Mouse (Mus musculus) kidney, embryonic 15.5 days (tissue): ENCODE data around the gene Rab5b. TPM values are rescaled to one million over a fixed set of nuclear protein-coding genes. Genes with fewer than 3 reads are reported as not detected.
"Not testable (repeated sequence)": the region's sequence is repeated elsewhere in the genome, so short reads cannot be mapped to it uniquely, and the experiment has no call there.

Source experiments
- ATAC-seq: fragments of 200-750 bp; cut with Nextera tagmentation; replicated peaks from 2 replicates; pipeline ENCODE4 v1.8.0; 2017; ENCODE audit warnings: moderate TSS enrichment; ENCODE audit not compliant: low FRiP score
- H3K27ac ChIP-seq: fragments of 300-500 bp; sonication (generic); 2 replicates; pipeline ENCODE4 v1.5.1; 2015; ENCODE audit warnings: mild to moderate bottlenecking, inconsistent platforms
- H3K27me3 ChIP-seq: fragments of 300-500 bp; sonication (generic); 2 replicates; pipeline ENCODE4 v1.6.1; 2015; ENCODE audit warnings: inconsistent platforms
- H3K36me3 ChIP-seq: fragments of 300-500 bp; sonication (generic); 2 replicates; pipeline ENCODE4 v1.6.1; 2015; ENCODE audit warnings: inconsistent platforms
- H3K4me1 ChIP-seq: fragments of 300-500 bp; sonication (generic); 2 replicates; pipeline ENCODE4 v1.6.1; 2015; ENCODE audit warnings: inconsistent platforms
- H3K4me2 ChIP-seq: fragments of 300-500 bp; sonication (generic); 2 replicates; pipeline ENCODE4 v1.6.1; 2015; ENCODE audit warnings: moderate library complexity, mild to moderate bottlenecking, inconsistent platforms
- H3K4me3 ChIP-seq: fragments of 300-500 bp; sonication (generic); replicated peaks from 2 replicates; pipeline ENCODE4 v1.5.1; 2015; ENCODE audit warnings: mild to moderate bottlenecking, inconsistent platforms
- H3K9ac ChIP-seq: fragments of 300-500 bp; sonication (generic); 2 replicates; pipeline ENCODE4 v1.6.1; 2015; ENCODE audit warnings: mild to moderate bottlenecking, inconsistent platforms
- H3K9me3 ChIP-seq: fragments of 300-500 bp; sonication (generic); replicated peaks from 2 replicates; pipeline ENCODE4 v1.6.1; 2016; ENCODE audit warnings: inconsistent platforms
- WGBS: fragments of 180-500 bp; shearing (Covaris S2); methylation state at CpG from one replicate; pipeline ENCODE4 v1.1.7; 2015; ENCODE audit warnings: mixed read lengths; 5-methylcytosine and 5-hydroxymethylcytosine counted together
- polyA plus RNA-seq: library from polyadenylated mRNA; unstranded; fragments of >200 nt; fragmentation: Nextera tagmentation; extraction: Ambion mirVana; gene quantifications from 2 replicates; pipeline ENCODE4 v1.2.1, GENCODE M21; 2015

Gene Rab5b
- polyA plus RNA-seq, 1 experiment from 2014 or later = 72.3 TPM

DNA sequence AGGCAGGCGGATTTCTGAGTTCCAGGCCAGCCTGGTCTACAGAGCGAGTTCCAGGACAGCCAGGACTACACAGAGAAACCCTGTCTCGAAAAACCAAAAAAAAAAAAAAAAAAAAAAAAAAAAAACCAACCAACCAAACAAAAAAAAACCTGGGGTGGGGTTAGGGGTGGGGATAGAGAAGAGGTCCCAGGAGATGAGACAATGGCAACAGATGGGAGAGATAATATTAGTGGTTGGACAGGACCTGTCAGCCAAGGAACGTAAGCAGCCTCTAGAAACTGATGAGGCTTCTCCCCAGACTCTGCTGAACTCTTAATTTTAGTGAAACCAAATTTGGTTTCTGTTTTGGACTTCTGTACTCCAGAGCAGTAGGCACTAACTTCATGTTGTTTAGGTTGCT lies 29.4 kb upstream of the Rab5b start:
- H3K4me2 ChIP-seq, H3K36me3 ChIP-seq, H3K4me3 ChIP-seq, H3K9ac ChIP-seq, ATAC-seq, H3K4me1 ChIP-seq, H3K9me3 ChIP-seq, H3K27ac ChIP-seq, H3K27me3 ChIP-seq: not testable (repeated sequence)
- WGBS = 87% methylated on average over 3 of the region's 4 CpGs

DNA sequence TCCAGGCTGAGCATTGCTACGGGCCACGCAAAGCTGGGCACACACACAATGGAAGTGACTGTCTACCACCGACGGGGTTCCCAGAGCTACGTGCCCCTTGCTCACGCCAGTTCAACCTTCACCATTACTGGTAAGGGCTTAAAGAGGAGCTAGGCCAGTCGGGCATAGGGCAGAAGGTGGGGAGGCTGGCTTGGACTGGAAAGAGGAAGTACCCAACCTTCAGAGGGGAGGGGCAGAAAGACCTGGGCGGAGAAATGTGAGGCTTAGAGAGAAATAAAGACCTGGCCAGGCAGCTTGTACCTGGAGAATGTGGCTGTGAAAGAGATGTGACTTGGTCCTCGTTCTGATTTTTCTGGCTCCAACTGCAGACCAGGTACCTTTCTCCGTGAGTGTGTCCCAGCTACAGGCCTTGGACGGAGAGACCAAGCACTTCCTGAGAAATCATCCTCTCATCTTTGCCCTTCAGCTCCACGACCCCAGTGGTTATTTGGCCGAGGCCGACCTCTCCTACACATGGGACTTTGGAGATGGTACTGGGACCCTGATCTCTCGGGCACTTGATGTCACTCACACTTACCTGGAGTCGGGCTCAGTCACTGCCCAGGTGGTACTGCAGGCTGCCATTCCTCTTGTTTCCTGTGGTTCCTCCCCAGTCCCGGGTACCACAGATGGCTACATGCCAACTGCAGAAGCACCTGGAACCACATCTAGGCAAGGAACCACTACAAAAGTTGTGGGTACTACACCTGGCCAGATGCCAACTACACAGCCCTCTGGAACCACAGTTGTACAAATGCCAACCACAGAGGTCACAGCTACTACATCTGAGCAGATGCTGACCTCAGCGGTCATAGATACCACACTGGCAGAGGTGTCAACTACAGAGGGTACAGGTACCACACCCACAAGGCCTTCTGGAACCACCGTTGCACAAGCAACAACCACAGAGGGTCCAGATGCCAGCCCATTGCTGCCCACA lies 19.8 kb upstream of the Rab5b start:
- Histone ChIP-seq H3K4me3 (no peak overlapping the region), H3K27me3 (no peaks in the 10 kb centered on the region), H3K4me1 (no peaks in the 10 kb centered on the region), H3K9ac (no peak overlapping the region), H3K36me3 (no peaks in the 10 kb centered on the region), H3K4me2 (no peak overlapping the region), H3K27ac (no peak overlapping the region), H3K9me3 (no peaks in the 10 kb centered on the region)
- 88% methylated on average over 19 of the region's 19 CpGs for WGBS
- no peak for ATAC-seq

DNA sequence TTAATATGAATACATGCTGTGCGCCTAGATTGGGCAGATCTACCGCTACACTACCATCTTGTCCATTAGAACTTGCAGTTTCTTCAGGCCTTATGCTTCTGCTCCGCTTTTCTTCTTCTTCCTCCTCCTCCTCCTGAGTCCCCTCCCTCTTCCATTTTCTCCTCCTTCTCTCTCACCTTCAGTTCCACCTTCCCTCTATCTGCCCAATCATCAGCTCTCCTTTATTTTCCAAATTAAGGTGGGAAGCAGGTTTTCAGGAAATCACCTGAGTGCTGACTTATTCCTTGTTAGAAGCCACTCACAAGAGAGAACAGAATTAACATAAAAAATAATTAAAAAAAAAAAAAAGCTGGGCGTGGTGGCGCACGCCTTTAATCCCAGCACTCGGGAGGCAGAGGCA lies 15.3 kb upstream of the Rab5b start:
- not testable (repeated sequence) for H3K4me1 ChIP-seq

DNA sequence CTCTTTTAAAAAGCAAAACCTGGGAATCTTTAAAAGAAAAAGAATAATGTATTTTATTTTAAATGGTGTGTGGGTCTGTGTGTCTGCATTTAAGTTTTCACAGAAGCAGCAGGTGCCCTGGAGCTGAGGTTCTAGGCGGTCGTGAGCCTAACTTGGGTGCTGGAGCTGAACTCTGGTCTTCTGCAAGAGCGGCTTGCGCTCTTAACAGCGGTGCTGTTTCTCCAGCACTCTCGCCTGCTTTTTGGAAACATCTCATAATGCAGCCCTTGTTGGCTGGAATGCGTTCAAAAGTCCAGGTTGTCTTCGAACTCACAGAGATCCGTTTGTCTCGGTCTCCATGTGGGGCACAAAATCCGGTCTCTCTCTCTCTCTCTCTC lies 9.2 kb upstream of the Rab5b start:
- Histone ChIP-seq H3K27me3 (no peaks in the 10 kb centered on the region), H3K4me2 (peak overlapping the region; percentile 66), H3K9ac (peak overlapping the region; percentile 34), H3K27ac (peak overlapping the region; percentile 99), H3K9me3 (no peaks in the 10 kb centered on the region), H3K4me1 (peaks cover 32% of the 10 kb centered on the region), H3K4me3 (peak overlapping the region; percentile 74), H3K36me3 (peaks cover 29% of the 10 kb centered on the region)
- peak; percentile 15; the same call in 1 of the 2 replicates for ATAC-seq
- WGBS = 8% methylated on average over 11 of the region's 11 CpGs

More for the DNA sequence above, 15.3 kb upstream of the Rab5b start:
- H3K9ac ChIP-seq, H3K4me2 ChIP-seq, H3K9me3 ChIP-seq, H3K36me3 ChIP-seq, H3K4me3 ChIP-seq, H3K27me3 ChIP-seq, H3K27ac ChIP-seq, ATAC-seq: not testable (repeated sequence)
- 94% methylated on average over 7 of the region's 7 CpGs for WGBS

DNA sequence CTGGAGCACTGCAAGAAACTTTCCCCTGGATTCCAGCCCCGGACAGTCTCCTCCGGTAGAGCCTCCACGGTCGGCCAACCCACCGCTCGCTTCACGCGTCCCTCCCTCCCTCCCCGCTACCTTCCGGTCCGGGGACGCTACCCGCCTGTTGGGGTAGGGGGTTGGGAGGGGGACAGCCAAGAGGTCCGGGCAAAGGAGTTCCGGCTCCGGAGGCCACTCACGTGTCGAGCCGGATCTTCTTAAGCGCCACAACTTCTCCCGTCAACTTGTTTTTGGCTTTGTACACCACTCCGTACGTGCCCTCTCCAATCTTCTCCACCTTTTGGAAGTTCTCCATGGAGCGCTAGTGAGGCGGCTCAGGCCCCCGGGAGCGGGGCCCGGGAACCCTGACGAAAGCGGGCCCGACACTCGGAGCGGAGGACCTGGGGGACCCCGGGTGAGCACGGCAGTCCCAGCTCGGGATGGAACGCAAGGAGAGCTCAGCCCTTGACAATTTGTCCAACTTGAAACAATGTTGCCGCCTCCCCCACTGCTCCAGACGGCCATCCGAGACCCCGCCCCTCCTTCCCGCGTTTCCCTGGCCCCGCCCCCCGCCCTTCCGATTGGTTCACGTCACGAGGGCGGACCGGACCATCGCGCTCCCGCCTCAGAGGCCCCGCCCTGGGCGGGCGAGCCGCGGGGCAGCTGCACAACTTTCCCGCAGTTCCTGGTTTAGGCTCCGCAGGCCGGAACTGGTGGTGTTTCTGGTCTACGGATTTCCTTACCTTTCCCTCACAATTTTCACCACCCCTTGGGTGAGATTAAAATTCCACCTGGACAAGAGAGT lies 8.6 kb upstream of the Rab5b start, which contains the start of gene Cdk2:
Gene Cdk2 (minus strand): TSS at position 541 of the 826 bp plus-strand sequence.
- Histone ChIP-seq H3K4me1 (peaks cover 32% of the 10 kb centered on the region), H3K36me3 (peaks cover 35% of the 10 kb centered on the region), H3K4me2 (peak within 1 kb of the TSS; percentile 66), H3K9me3 (no peaks in the 10 kb centered on the region), H3K9ac (peak within 1 kb of the TSS; percentile 79), H3K27ac (peak within 1 kb of the TSS; percentile 99), H3K4me3 (peak within 1 kb of the TSS; percentile 74), H3K27me3 (no peaks in the 10 kb centered on the region)
- under 1% methylated on average over 62 of the region's 62 CpGs for WGBS
- peak; percentile 91 for ATAC-seq

DNA sequence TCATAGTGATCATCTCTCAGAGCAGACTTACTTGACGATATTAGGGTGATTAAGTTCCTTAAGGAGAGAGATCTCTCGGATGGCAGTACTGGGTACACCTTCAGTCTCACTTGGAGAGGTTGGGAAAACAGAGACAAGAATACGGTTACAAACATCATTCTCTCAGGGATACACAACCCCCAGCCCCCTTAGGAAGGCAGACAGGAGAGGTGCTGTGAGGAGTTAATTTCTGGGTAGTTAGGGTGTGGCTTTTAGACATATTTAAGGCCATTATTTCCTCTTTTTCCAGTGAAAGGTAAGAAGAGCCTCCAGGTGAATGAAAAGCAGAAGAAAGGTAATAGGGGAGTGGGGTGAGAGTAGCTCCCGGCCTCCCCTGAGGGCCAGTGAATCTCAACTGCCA lies 7.8 kb upstream of the Rab5b start, which contains the start of gene Pmel:
Gene Pmel (plus strand): TSS at position 301 of the 400 bp plus-strand sequence.
- 8% methylated on average over 4 of the region's 4 CpGs for WGBS
- Histone ChIP-seq H3K36me3 (peaks cover 43% of the 10 kb centered on the region), H3K4me3 (peak within 1 kb of the TSS; percentile 74), H3K9me3 (no peaks in the 10 kb centered on the region), H3K4me2 (peak within 1 kb of the TSS; percentile 66), H3K4me1 (peaks cover 32% of the 10 kb centered on the region), H3K27ac (peak within 1 kb of the TSS; percentile 99), H3K9ac (peak within 1 kb of the TSS; percentile 79), H3K27me3 (no peaks in the 10 kb centered on the region)
- no peak; the same call in 1 of the 2 replicates for ATAC-seq

DNA sequence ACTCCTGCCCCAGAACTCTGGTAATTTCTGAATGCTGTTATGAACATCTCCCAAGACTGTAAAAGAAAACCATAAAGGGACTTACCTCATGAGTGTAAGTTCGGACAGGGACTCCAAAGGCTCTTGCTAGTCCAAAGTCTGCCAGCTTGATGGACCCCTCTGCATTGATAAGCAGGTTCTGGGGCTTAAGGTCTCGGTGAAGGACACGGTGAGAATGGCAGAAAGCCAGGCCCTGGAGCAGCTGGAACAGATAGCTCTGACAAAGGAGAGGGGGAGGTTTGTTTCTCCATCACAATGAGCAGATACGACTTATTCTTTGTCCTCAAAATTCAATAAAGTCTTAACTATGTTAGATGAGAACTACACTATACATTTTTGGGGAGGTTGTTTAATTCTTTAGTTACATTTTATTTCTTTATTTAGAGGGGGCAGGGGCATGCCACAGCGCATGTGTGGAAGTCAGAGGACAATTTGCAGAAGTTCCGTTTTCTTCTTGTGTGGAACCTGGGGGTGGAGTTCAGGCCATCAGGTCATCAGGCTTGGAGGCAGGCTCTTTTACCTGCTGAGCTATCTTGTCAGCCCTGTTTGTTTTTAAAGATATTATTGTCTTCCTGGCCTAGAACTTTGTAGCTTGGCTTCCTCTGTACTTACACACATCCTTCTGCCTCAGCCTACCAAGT lies 6.4 kb upstream of the Rab5b start:
- Histone ChIP-seq H3K9me3 (no peaks in the 10 kb centered on the region), H3K9ac (no peak overlapping the region), H3K4me2 (no peak overlapping the region), H3K27ac (no peak overlapping the region), H3K4me1 (peaks cover 32% of the 10 kb centered on the region), H3K36me3 (peaks cover 55% of the 10 kb centered on the region), H3K4me3 (no peak overlapping the region), H3K27me3 (no peaks in the 10 kb centered on the region)
- no peak for ATAC-seq
- 67% methylated on average over 6 of the region's 6 CpGs for WGBS

DNA sequence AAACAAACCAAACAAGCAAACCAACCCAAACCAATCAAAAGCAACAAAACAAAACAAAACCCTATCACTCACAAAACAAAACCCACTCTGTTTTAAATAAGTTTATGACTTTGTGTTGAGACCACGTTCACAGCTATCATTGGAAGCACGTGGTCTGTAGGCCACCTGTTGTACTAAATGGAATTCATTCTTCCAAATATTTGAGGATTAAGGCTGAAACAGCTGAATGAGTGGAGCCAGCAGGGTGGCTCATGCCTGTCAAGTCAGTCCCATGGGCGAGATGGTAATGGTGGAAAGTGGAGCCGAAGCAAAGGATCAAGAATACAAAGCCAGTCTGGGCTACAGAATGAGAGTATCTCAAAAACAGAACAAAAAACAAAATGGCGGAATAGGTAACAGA lies 4.6 kb upstream of the Rab5b start:
- Histone ChIP-seq H3K36me3 (peaks cover 57% of the 10 kb centered on the region), H3K4me2 (no peak overlapping the region), H3K4me1 (peaks cover 30% of the 10 kb centered on the region), H3K4me3 (no peak overlapping the region), H3K27me3 (no peaks in the 10 kb centered on the region), H3K9ac (no peak overlapping the region), H3K9me3 (no peaks in the 10 kb centered on the region), H3K27ac (no peak overlapping the region)
- 93% methylated on average over 5 of the region's 5 CpGs for WGBS
- ATAC-seq = no peak

DNA sequence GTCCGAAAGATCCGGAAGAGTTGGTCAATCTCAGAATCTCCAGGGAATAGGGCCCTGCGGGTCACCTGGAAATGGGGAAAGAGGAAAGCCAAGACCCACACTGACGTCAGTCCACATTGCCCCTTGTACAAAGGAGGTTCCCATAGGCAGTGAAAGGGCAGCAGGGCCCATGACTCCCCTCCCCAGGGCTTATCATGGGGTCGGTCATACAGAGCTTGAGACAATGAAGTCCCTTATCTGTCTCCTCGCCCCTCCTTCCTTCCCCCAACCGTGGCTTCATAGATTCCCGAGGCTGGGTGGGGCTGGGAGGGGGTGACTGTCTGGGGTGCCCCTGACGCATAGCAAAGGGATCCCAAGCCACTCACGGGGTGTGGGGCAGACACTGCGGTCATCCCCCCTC lies 3.5 kb upstream of the Rab5b start:
- 78% methylated on average over 11 of the region's 11 CpGs for WGBS
- H3K36me3 ChIP-seq = peaks cover 57% of the 10 kb centered on the region
- H3K27me3 ChIP-seq = no peaks in the 10 kb centered on the region
- no peak overlapping the region for H3K4me2 ChIP-seq
- no peaks in the 10 kb centered on the region for H3K9me3 ChIP-seq
- H3K4me1 ChIP-seq = peaks cover 32% of the 10 kb centered on the region
- no peak overlapping the region for H3K9ac ChIP-seq
- ATAC-seq = no peak
- no peak overlapping the region for H3K27ac ChIP-seq
- H3K4me3 ChIP-seq = no peak overlapping the region

DNA sequence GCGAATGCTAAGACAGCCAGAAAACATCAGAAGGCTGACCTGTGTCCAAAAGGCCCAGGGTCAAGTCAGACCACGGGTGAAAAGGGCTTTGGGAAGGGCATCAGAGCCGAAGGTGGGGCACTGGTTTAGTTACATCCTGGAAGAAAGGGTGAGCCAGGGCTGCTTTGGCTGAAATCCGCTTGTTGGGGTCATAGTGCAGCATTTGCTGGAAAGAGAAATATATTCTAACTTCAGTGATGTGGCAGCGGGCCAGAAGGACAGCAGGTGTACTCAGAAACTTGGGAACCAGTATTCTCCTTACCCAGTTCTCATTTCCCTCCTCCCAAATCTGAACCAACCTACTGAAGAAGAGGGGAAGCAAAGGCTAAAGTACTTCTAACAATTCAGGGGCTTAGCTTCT lies 2.9 kb upstream of the Rab5b start:
- Histone ChIP-seq H3K4me2 (no peak overlapping the region), H3K9me3 (no peaks in the 10 kb centered on the region), H3K9ac (no peak overlapping the region), H3K4me1 (peaks cover 32% of the 10 kb centered on the region), H3K27me3 (no peaks in the 10 kb centered on the region), H3K4me3 (no peak overlapping the region), H3K36me3 (peaks cover 57% of the 10 kb centered on the region), H3K27ac (no peak overlapping the region)
- ATAC-seq = no peak
- 81% methylated on average over 5 of the region's 5 CpGs for WGBS

DNA sequence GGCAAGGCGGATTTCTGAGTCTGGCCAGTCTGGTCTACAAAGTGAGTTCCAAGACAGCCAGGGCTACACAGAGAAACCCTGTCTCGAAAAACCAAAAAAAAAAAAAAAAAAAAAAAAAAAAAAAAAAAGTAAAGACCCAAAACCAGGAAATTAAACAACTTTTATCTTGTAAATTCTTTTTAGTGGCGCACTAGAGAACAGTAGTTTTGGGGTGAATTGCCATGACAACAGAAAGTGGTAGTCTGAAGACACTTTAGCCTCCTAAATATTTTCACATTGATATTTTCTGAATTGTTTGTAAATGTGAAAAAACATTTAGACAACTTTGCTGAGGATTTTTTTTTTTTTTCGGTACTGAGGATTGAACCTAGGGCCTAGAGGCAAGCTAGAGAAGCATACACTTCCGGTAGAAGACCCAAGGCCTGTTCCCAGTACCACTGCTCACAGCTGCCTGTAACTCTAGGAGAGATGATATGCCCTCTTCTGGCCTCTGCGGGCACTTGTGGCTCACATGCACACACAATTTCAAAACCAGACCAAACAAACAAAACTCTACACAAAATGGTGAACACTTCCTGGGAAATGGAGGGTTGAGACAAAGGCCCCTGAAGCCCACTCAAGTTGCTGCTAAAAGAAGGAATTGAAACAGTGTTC lies 1.1 kb upstream of the Rab5b start:
- Histone ChIP-seq H3K4me1 (peaks cover 15% of the 10 kb centered on the region), H3K27me3 (no peaks in the 10 kb centered on the region), H3K27ac (peak overlapping the region; percentile 80), H3K9ac (no peak overlapping the region), H3K4me2 (peak overlapping the region; percentile 72), H3K36me3 (peaks cover 51% of the 10 kb centered on the region), H3K9me3 (no peaks in the 10 kb centered on the region), H3K4me3 (peak overlapping the region; percentile 92; the same call in 1 of the 2 replicates)
- WGBS = 83% methylated on average over 6 of the region's 6 CpGs
- no peak for ATAC-seq
